Mouse (Mus musculus): ENCODE results near the gene Faf1.

DNA sequence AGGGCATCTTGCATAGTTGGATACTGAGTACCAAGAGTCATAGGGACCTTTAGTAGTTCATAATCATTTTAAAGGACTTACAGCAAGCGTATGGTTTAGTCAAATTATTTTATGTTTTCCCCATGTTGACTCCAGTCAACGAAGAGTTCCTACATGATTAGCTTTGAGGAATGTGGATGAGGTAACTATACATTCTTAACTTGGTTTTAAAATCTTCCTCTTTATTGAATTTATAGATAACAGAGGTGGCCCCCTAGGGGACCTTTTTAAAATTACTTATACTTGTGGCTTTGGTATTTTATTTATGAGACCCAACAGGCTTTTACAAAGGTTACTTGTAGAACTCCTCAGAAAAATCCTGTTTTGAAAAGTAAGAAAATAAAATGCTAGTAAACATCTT is 6.2 kb upstream of the Faf1 start:
- no peak for TF ChIP-seq CTCF (IDR thresholded peaks at IDR 0.05; ENCODE audit: borderline replicate concordance, control insufficient read depth, extremely low read depth, insufficient read depth, low read length, poor library complexity)
- TF ChIP-seq POLR2A (IDR thresholded peaks at IDR 0.05; ENCODE audit: control insufficient read depth, extremely low read depth, insufficient read depth, low read length, poor library complexity) = no peak
